Mouse (Mus musculus) T-helper 17 cell (primary cell): ENCODE results near the gene Trpc4.

Experiments used
- in situ Hi-C, 2 experiments: fragments of 300-600 bp; cut with MboI, MseI; formaldehyde crosslinking; loops; 1 replicate in 1 of 2; 2 replicates in 1 of 2; pipeline ENCODE4 v1.15.1; 2025; ENCODE audit warnings: high pct_unique_total_duplicates in 2 of 2

Gene Trpc4

DNA sequence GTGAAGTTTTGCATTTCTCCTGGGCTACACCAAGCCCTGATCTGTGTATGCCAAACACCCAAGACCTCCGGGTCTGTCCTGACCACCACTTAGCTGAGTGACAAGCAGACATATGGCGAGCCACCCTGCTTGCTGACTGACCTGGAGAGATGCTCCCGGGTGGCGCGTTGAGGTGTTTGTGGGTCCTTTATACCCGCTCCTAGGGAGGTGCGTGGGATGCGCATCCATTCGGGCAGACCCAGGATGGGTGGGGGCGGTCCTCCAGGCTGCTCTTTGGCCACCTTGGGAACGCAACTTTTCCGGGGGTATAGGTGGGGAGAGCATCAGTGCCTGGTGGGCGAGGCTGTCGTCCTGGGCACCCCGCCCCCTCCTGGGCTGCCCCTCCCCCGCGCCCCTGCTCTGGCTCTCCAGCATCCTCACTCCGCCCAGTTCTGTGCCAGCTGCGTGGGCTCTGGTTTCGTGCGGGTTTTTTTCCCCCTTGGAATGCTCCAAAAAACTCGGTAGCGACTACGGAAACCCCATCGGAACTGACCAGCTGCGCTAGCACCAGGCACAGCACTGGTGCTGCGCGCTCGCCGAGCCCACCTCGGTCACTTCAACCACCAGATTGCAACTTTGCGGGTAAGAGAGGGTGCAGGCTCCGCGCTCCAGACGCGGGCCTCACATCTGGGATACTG is at the start of gene Trpc4:
Gene Trpc4 (plus strand): TSS at position 397 of the 677 bp plus-strand sequence.
- in situ Hi-C loops, result no loop called here

DNA sequence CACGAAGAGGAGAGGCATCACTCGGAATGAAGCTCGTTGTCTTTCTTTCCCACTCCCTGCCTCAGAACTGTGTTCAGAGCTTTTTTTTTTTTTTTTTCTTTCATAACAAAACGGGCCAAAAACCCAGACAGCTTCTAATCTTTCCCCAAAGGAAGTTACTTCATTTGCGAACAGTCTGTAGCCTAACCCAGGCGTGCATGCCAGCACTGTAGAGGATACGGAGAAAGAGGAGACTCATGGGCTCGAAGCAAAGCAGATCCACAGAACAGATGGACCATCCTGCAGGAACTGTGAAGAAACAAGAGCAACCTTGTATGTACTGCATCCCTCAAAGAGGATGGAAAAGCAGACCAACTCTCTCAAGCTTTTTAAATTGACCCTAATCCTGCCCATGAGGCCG is 44.3 kb upstream of the Trpc4 start:
- in situ Hi-C loops, result loop anchor here (10.0 kb wide), 2 partner anchors 1813 to 1953 kb away; no protein-coding TSS in a partner anchor

DNA sequence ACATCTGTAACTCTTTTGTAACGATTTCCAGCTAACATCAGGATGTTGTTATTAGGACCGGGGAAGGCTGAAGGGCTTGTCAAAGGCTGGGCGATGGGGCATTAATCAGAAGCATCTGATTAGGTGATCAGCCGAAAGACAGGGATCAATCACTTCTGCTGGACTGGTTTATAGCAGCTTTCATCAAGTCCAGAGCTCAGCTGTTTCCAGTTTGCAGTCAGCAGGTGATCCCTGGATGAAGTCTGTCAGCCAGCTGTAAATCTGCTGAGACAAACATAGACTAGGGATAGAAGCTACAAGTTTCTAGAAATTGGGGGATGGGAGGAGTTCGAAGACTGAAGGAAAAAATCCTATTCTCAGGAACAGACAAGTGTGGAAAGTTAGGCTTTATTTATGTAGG is 20.5 kb upstream of the Trpc4 start:
- in situ Hi-C loops, result no loop called here

DNA sequence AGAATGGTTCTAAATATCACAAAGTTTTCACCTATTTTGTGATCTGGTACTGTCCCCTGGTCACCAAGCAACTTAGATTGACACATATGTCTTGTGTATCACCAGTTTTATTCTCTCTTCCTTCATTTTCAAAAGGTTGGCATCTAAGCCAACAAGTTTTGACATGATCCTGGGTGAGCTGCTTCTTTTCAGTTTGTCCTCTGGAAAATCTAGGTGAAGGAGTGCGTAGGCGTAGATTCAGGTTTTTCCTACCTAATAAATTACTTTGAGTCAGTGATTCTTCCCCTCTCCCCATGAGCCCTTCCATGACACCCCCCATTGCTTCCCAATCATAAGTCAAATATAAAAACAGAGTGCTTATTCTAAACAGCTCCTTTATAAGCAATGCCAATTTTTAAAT is 14.5 kb upstream of the Trpc4 start:
- in situ Hi-C loops, result no loop called here

DNA sequence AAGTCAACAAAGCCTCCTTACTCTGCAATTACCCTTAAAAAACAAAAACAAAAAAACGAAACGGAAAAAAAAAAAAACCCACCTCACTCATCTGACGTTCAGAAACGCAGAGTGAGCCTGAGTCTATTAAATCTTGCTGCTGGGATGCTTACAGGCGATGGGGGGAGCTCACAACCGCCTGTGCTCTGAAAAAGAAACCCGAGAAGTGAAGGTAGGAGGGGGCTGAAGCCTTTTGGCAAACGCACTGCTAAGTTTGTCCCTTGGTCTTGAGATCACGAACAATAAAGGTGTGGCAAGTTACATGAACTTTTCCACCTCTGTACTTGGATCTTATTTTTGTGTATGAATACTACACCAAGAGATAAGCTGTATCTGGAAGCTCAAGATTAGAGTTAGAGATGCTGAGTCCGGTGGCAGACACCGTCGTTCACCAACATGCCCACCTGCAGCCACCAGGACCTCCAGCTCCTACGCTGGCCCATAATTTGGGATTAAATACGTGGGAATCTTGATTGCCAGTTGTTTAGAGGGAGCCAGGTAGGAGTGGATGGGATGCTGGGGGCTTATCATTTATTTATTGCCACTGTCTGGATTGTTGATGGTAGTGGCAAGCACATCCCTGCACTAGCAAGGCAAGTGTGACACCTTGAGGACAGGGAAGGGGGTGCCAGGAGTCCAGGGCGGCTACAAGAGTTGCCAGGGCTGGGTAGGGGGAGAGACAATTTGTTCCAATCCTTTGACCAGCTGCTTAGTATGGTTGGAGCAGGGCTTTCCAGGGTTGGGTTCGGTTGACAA is 794 bp upstream of the Trpc4 start:
- in situ Hi-C loops, result no loop called here

DNA sequence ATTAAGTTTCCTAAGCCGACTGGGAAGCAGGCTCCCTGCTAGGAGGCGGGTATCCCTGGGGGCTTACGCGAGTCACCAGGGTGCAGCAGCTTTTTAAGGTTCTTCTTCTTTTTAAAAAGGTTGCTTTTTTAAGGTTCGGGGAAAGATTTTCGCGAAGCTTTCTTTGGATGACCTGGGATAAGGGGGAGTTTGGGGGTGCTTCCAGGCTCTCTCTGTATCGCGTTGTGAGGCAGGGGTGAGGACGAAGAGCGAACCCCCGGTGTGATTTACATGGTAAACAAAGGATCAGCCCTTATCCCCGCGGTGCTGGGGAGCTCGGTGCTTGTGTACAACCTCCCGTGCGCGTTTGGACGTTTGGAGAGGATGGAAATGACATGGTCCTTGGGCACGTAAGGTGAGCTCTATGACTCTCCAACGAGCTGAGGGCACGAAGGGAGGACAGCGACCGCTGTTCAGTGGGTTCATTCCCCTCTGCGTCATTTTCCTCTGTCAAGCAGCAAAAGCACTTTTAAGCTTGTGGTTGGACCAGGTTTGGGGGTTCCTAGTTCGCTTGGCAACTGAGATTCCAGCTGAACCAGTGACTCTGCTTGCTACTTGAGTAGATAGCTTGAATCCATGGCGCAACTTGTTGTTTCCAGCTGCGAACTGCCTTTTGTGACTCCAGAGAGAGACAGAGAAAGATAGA is 623 bp downstream of the Trpc4 start:
- in situ Hi-C loops, result no loop called here

DNA sequence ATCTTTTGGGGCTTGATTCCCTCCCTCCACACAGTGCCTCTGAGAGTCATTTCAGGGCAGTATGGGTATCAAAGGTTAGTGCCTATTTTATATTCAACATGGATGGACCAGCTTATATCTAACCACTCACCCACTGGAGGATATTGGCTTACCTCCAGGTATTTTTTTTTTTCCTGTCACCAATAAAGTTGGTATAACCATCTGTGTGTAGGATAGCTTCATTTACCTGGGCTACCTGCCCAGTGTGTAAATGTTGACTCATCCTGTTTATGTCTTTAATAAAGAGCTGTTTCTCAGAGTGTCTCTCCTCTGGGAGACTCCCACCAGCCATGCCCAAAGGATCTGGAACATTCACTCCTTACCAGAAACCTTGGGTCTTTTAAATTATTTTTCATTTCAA is 14.9 kb downstream of the Trpc4 start:
- in situ Hi-C loops, result no loop called here

DNA sequence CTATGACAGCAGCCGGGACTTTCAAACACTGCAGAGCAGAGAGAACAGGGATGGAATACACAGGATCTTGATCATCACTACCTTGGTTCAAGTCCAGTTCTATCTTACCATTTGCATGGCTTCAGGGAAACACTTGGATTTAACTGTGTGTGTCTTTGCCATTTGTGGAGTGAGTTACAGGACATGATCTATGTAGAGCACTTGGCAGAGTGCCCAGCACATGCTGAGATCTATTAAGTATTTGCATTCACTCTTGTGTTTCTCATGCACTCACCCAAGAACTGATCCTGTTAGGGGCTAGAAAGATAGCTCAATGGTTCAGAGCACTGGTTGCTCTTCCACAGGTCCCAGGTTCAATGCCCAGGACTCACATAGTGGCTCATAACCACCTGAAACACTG is 21.5 kb downstream of the Trpc4 start:
- in situ Hi-C loops, result no loop called here

DNA sequence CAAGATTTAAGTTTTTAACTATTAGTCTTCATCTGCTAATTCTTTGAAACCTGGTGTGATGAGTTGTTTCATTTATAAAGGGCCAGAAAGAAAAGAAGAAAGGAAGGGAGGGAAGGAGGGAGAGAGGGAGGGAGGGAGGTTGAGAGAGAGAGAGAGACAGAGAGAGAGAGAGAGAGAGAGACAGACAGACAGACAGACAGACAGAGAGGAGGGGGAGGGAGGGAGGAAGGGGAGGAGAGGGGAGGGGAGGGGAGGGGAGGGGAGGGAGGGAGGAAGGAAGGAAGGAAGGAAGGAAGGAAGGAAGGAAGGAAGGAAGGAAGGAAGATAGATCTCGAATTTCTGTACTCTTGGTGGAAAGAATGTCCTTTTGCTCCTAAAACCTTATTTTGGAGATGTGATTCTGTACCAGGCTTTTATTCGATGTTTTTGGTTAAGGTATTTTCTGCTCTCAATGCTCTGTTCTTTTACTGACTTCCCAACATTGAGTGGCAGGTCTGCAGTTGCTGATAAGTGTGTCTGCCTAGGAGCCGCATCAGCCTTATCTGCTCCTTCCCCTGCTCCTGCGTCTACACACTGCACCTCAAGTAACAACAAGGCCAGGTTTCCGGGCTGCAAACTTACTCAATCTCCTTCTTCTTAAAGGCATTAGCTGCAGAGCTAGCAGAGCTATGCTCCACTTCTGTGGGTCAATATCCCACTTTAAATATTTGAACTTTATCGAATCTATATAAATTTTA is 35.3 kb downstream of the Trpc4 start:
- in situ Hi-C loops, result no loop called here

DNA sequence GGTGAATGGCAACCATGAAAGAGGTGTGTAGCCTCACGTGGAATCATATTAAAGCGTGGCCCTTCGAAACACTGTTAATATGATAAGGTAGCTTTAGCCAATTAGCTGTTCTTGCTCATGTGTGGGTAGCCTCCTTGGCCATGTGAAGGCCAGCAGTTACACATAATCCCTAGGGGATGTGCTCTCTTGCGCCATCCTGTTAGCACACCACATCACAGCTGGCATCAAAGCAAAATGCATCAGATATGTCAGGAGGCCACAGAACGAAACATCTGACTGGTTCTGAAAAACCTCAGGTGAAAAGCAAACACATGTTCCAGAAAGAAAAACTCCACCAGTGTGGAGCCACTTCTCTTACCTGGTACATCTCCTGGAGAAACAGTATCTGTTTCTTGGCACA is 45.4 kb downstream of the Trpc4 start:
- in situ Hi-C loops, result no loop called here

DNA sequence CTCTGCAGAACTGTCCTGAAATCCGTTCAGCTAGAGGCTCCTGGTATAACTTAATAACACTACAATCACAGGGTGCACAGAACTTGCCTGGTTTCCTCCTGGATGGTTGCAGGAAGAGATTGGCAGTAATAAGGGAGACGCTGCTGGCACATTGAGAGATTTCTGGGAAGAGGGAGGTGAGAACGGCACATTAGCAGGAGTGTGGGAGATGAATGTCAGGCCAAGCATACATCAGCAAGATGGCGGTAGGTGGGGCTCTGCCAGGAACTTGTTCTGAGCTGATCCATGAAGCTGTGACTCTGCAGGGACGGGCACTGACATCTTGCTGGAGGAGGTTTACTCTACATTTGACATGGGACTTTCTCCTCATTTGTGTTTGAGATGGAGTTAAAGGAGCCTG is 48.6 kb downstream of the Trpc4 start:
- in situ Hi-C loops, result no loop called here

DNA sequence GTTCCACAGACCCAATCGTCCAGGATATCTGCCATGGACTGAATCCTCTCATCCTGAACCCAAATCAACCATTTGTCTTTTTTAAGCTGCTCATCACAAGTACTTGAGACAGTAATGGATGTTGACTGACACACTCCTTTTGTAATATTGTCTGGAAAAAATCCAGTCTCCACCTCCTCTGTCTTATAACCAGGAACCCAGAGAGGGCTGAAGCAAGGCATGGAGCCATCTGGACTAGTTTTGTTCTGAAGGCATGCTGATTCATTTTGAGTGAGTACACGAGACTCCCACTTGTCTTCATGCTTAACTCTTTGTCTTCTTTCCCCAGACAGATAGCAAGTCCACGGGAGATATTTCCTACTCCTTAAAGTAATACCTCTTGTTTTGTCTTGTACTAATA is 54.3 kb downstream of the Trpc4 start:
- in situ Hi-C loops, result no loop called here

DNA sequence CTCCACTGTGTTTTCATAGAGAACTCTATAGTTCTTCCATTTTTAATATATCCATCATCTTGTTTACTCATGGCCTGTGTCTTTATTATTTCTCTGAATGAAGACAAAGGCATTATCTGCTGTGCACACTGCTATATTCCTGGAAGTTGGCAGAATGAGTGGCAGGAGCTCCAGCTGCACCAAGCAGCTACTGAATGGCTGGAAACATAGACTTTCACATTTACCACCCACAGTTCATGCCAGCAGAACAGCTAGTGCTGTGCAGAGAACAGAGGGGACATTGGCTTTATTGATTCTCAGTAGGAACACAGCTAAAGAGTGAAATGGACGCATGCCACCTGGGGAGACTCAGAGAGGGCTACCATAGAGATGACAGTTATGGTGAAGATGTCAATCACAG is 55.6 kb downstream of the Trpc4 start:
- in situ Hi-C loops, result no loop called here

DNA sequence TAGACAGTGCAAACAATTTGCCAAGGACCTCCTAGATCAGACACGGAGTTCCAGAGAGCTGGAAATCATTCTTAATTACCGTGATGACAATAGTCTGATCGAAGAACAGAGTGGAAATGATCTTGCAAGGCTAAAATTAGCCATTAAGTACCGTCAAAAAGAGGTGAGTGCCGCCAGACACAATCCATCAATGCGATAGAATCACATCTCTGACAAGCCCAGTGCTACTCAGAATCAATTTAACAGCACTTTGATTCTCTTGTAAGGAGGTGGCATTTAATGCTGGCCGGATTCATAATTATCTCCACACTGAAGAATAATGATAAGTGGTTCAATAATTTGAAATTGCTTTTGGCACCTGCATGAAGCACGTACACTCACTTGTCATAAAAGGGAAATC is 66.7 kb downstream of the Trpc4 start:
- in situ Hi-C loops, result loop anchor here in 1 of 2 experiments (10.0 kb wide), 1 partner anchor 698 kb away; no protein-coding TSS in a partner anchor

DNA sequence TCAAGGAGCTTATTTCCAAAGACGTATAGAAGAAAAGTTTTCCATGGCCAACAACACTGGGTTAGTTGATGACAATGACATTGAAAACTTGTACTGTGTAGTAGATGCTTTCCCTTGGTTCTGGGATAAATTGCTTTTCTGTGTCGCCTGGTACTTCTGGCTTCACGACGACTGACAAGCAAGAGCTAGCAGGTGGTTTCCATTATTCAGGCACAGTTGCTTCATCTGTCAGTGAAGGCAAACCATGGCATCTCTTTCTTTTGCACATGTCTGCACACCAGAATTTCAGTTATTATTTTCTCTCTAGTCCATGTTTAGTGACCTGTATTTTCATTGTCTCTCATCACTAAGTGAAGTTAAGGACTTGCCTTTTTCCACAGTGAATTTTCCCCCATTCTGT is 72.6 kb downstream of the Trpc4 start:
- in situ Hi-C loops, result loop anchor here in 1 of 2 experiments (10.0 kb wide), 1 partner anchor 704 kb away; no protein-coding TSS in a partner anchor

DNA sequence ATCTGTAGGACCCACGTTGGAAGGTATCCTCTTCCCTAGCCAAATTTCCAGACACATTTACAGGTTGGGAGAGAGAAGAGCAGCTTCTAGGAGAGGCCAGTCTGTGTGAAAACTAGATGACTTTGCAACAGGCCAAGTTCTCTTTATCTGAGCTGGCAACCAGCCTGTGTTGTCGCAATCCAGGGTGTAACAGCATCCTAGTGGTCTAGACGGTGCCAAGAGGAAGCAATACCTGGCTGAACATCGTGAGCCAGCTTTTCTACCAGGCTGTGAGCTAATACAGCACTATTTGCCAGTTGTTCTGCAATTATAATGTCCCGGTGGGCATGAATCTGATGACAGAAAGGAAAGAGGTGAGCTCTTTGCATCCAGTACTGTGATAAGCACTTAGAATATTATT is 83.1 kb downstream of the Trpc4 start:
- in situ Hi-C loops, result no loop called here

DNA sequence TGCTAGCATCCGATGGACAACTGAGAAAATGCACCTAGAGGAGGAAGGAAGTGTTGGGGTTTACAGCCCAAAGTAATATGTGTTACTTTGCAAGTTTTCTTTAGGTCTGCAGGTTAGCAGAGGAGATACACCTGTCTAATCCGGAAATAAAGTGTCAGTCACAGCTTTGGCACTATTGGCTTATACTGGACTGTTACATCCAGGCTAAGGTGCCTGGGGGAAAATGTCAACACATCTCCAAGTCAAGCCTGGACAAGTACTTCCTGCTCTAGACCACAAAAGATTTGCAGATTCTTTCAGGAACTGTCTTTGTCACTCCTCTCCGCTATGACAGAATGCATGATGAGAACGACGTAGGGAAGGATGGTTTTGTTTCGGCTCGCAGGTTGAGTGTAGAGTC is 83.6 kb downstream of the Trpc4 start:
- in situ Hi-C loops, result no loop called here

DNA sequence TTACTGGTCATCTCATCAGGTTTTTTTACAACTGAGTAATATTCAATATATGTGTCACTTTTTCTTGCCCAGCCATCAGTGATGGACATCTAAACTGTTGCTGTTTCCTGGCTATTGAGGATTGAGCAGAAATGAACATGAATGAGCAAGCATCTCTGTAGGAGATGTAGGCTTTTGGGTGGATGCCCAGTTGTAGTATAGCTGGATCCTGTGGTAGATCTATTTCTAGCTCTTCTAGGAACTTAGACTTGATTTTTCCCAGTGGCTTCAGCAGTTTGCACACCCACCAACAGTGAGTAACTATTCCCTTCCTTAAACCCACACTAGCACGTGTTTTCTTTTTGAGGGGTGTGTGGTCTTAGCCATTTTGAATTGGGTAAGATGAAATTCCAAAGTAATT is 87.3 kb downstream of the Trpc4 start:
- in situ Hi-C loops, result no loop called here

DNA sequence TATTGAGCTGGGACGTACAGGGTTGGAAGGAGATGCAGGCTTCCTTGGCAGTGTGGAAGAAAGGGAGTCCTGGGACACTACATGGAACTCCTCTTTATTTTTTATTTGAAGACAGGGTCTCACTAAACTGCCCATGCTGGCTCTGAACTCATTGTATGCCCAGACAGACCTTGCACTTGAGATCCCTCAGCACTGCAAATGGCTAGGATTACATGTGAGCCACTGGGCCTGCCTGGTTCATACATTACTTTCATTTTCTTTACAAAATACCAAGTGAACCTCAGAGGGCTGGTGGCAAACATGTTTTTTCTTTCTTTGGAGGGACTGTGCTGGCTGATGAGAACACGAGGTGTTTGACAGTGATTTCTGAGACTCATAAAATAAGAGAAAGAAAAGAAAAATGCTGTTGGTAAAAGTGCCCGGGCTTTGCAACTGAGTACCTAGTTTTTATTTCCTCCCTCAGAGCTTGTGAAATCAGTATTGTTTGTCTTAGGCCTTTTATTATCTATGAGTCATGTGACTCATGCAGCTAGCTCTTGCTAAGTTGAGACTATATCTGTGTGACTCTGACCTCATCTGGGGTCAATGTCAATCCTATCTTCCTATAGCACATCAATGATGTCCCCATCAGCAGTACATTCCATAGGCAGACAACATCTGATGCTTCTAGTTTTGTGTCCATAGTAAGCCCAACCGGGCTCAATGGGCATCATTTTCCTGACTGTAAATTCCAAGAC is 89.1 kb downstream of the Trpc4 start:
- in situ Hi-C loops, result no loop called here

DNA sequence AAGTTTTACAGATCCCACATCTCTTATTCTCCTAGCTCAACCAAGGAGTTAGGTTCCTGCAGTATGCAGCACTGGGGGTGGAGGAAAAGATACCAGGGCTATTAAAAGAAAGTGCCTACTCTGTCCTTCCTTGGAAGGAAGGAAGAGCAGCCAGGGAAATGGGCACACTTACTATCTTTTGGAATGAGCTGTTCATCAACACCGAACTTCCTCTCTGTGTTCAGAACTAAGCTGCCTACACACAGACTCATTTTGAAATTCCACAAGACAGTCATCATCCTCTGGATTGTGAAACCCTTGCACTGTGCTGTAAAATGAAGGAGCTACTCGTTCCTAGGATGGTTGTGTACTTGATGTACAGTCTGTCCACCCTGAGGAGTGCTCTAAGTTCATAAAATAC is 90.6 kb downstream of the Trpc4 start:
- in situ Hi-C loops, result no loop called here

DNA sequence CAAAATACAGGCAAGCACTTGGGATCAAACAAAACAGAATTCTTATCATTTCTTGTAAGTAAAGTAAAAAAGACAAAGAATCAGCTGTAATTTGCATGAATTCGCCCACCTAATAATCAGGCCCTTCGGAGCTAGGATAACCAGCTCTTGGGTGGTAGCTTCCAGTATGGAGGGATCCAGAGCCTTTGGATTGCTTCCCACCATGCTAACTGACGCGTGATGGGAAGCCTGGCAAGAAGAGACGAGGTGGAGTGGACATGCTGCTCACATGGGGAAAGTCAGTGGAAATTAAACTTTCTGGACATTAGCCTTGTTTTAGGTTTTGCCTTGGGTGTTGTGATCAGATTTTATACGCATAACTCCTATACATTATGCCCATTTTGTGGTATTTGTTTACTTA is 93.5 kb downstream of the Trpc4 start:
- in situ Hi-C loops, result no loop called here
